9 mouse cellular contexts compared by ENCODE assay signal in genomic region chr11:35837156-35838126, GRCm38 (mm10). TPM values are rescaled to one million over a fixed set of nuclear protein-coding genes. Genes with fewer than 3 reads are reported as not detected.
DNase-seq lines count a peak whose midpoint lies in the region; ATAC-seq and TF ChIP-seq lines count a peak whose summit lies in the region.
"Had no signal": no experiment of that assay in that cellular context is flagged by ENCODE, and none has a peak within 500 bp of the region (broad histone marks: within the 10 kb centered on the region; RNA-seq: fewer than 3 reads in every experiment).

No protein-coding gene starts in this region.

- peaks cover 51% of the 10 kb centered on the region for H3K4me1 ChIP-seq in erythroblast, embryonic 14.5 days (ENCODE audit: control insufficient read depth)
- peaks cover 11% of the 10 kb centered on the region for H3K4me1 ChIP-seq in lung, embryonic 16.5 days (replicated peaks; ENCODE audit: control insufficient read depth, insufficient read depth, low read length)
- peaks cover 6% of the 10 kb centered on the region; the same call in 1 of the 2 replicates for H3K4me1 ChIP-seq in lung, adult 2 months (ENCODE audit: control insufficient read depth, insufficient read depth, low read length)
- peaks cover 21% of the 10 kb centered on the region for H3K4me1 ChIP-seq in limb, embryonic 10.5 days
- H3K4me1 ChIP-seq in stomach, embryonic 16.5 days (ENCODE audit: control insufficient read depth, insufficient read depth, low read length): peaks cover 12% of the 10 kb centered on the region

- no peak overlapping the region for H3K27ac ChIP-seq in lung, embryonic 16.5 days (ENCODE audit: low read length)
- H3K27ac ChIP-seq in limb, embryonic 10.5 days: peak overlapping the region; percentile 85
- H3K27ac ChIP-seq in stomach, embryonic 16.5 days (ENCODE audit: low read length): no peak overlapping the region; the same call in 1 of the 2 replicates

- no peaks in the 10 kb centered on the region for H3K27me3 ChIP-seq in erythroblast, embryonic 14.5 days (ENCODE audit: control insufficient read depth)
- H3K27me3 ChIP-seq in lung, embryonic 16.5 days (ENCODE audit: control insufficient read depth, insufficient read depth, low read depth, low read length): no peaks in the 10 kb centered on the region
- H3K27me3 ChIP-seq in limb, embryonic 10.5 days (ENCODE audit: low read depth, poor library complexity, severe bottlenecking): no peaks in the 10 kb centered on the region
- no peaks in the 10 kb centered on the region for H3K27me3 ChIP-seq in stomach, embryonic 16.5 days (ENCODE audit: control insufficient read depth, insufficient read depth, low read length)

- H3K4me2 ChIP-seq in lung, embryonic 16.5 days (ENCODE audit: low read depth, low read length): peak overlapping the region; percentile 58
- H3K4me2 ChIP-seq in stomach, embryonic 16.5 days (ENCODE audit: low read depth, low read length): peak overlapping the region; percentile 72

- TF ChIP-seq CTCF in lung, adult 2 months (IDR thresholded peaks at IDR 0.05; ENCODE audit: insufficient read depth, low read length): no peak

- no peak for TF ChIP-seq POLR2A in lung, adult 2 months (IDR thresholded peaks at IDR 0.05; ENCODE audit: borderline replicate concordance, extremely low read depth, low read depth, low read length)

- H3K9me3 ChIP-seq in erythroblast, embryonic 14.5 days (ENCODE audit: control insufficient read depth, low read length): no peaks in the 10 kb centered on the region
- H3K9me3 ChIP-seq in lung, embryonic 16.5 days (ENCODE audit: control insufficient read depth, low read length): no peaks in the 10 kb centered on the region
- H3K9me3 ChIP-seq in limb, embryonic 10.5 days (replicated peaks): no peaks in the 10 kb centered on the region
- H3K9me3 ChIP-seq in stomach, embryonic 16.5 days (replicated peaks; ENCODE audit: control insufficient read depth, low read length): no peaks in the 10 kb centered on the region

- WGBS in lung, embryonic 16.5 days: 70% methylated on average over 5 of the region's 5 CpGs
- 73% methylated on average over 5 of the region's 5 CpGs for WGBS in lung, adult 2 months
- WGBS in limb, embryonic 10.5 days: 81% methylated on average over 5 of the region's 5 CpGs
- 72% methylated on average over 5 of the region's 5 CpGs for WGBS in stomach, embryonic 16.5 days

- peak overlapping the region; percentile 59 for H3K4me3 ChIP-seq in erythroblast, embryonic 14.5 days (replicated peaks)
- H3K4me3 ChIP-seq in lung, embryonic 16.5 days (ENCODE audit: low read length): 0 out of 2 replicates have a peak overlapping the region, but pooled peaks have one; percentile 42
- H3K4me3 ChIP-seq in lung, adult 2 months (replicated peaks; ENCODE audit: extremely low read depth, low read depth, low read length): no peak overlapping the region
- H3K4me3 ChIP-seq in limb, embryonic 10.5 days: no peak overlapping the region
- peak overlapping the region; percentile 50; the same call in 1 of the 2 replicates for H3K4me3 ChIP-seq in stomach, embryonic 16.5 days (replicated peaks; ENCODE audit: low read length)

- DNase-seq in lung, adult 2 months: no peak
- no peak for DNase-seq in limb, embryonic 10.5 days (ENCODE audit: low spot score)
- DNase-seq in adrenal gland, postnatal 14 days: no peak
- no peak for DNase-seq in gastrocnemius, adult 18-20 months (ENCODE audit: low spot score)

- peaks cover 6% of the 10 kb centered on the region for H3K36me3 ChIP-seq in erythroblast, embryonic 14.5 days (ENCODE audit: control insufficient read depth)
- no peaks in the 10 kb centered on the region; the same call in 1 of the 2 replicates for H3K36me3 ChIP-seq in lung, embryonic 16.5 days (ENCODE audit: control insufficient read depth, insufficient read depth, low read length)
- peaks cover 4% of the 10 kb centered on the region for H3K36me3 ChIP-seq in limb, embryonic 10.5 days
- H3K36me3 ChIP-seq in stomach, embryonic 16.5 days (ENCODE audit: control insufficient read depth, insufficient read depth, low read length): no peaks in the 10 kb centered on the region

- ATAC-seq in erythroblast, adult 5-6 weeks (replicated peaks; ENCODE audit: low FRiP score, poor library complexity, severe bottlenecking): no peak
- ATAC-seq in lung, embryonic 16.5 days (ENCODE audit: low read depth): no peak
- ATAC-seq in stomach, embryonic 16.5 days (ENCODE audit: insufficient read depth, low FRiP score): no peak

- H3K9ac ChIP-seq in lung, embryonic 16.5 days (ENCODE audit: low read length): peak overlapping the region; percentile 52; the same call in 1 of the 2 replicates
- H3K9ac ChIP-seq in stomach, embryonic 16.5 days (ENCODE audit: low read length): no peak overlapping the region

RNA-seq across cellular contexts. Expression of gene Rars, which starts 3.1 kb away (rescaled TPM):
- 0.30 and 0.72 TPM in 2 replicates for polyA plus RNA-seq in erythroblast, embryonic 14.5 days (2012)
- 20.9 and 22.2 TPM in 2 replicates for total RNA-seq in erythroblast, adult 5-6 weeks (2015; ENCODE audit: low replicate concordance)
- 24.7 and 25.4 TPM in 2 replicates for total RNA-seq in erythroblast, adult 5-6 weeks (2017; ENCODE audit: low replicate concordance)
- polyA plus RNA-seq in lung, embryonic 16.5 days (2015; fragmentation: Nextera tagmentation; extraction: Ambion mirVana): 70.9 and 74.9 TPM in 2 replicates
- polyA plus RNA-seq in lung, adult 2 months (2012; rRNA removed): 6.2 and 12.3 TPM in 2 replicates
- polyA plus RNA-seq in limb, embryonic 10.5 days (2016; fragmentation: Nextera tagmentation; extraction: Ambion mirVana): 109 and 113 TPM in 2 replicates
- polyA plus RNA-seq in stomach, embryonic 16.5 days (2015; fragmentation: Nextera tagmentation; extraction: Ambion mirVana): 90.1 and 92.1 TPM in 2 replicates
- 64.7 and 75.4 TPM in 2 replicates for total RNA-seq in adrenal gland, postnatal 14 days (2021)
- total RNA-seq in gastrocnemius, adult 18-20 months (2021): 10 to 100 TPM; 37.3 to 39.1 TPM

RNA-seq across cellular contexts. Expression of gene Fbll1, which starts 38.8 kb away (rescaled TPM):
- polyA plus RNA-seq in erythroblast, embryonic 14.5 days (2012): not detected in 2 replicates
- not detected in 2 replicates for total RNA-seq in erythroblast, adult 5-6 weeks (2015; ENCODE audit: low replicate concordance)
- not detected in 2 replicates for total RNA-seq in erythroblast, adult 5-6 weeks (2017; ENCODE audit: low replicate concordance)
- not detected in 2 replicates for polyA plus RNA-seq in lung, embryonic 16.5 days (2015; fragmentation: Nextera tagmentation; extraction: Ambion mirVana)
- not detected in 2 replicates for polyA plus RNA-seq in lung, adult 2 months (2012; rRNA removed)
- not detected in 2 replicates for polyA plus RNA-seq in limb, embryonic 10.5 days (2016; fragmentation: Nextera tagmentation; extraction: Ambion mirVana)
- polyA plus RNA-seq in stomach, embryonic 16.5 days (2015; fragmentation: Nextera tagmentation; extraction: Ambion mirVana): 0.15 TPM in 1 of 2 replicates, not detected in the other
- total RNA-seq in adrenal gland, postnatal 14 days (2021): 0.67 and 0.83 TPM in 2 replicates
- total RNA-seq in gastrocnemius, adult 18-20 months (2021): not detected
- polyA plus RNA-seq: thymus, postnatal 0 days had no signal

Comparison
In these comparisons a context has a peak if more than half of its experiments do, and no peak if none do; other contexts are left out.
1. H3K4me3 ChIP-seq: peak in erythroblast, embryonic 14.5 days (single experiment), lung, embryonic 16.5 days (single experiment) and stomach, embryonic 16.5 days (single experiment); none in lung, adult 2 months (single experiment) and limb, embryonic 10.5 days (single experiment).